Mouse (Mus musculus) embryonic facial prominence, embryonic 15.5 days (tissue): ENCODE measurements at regions not wholly inside any gene's neighbourhood (a gene's known extent, or its start where the extent isn't known, plus 50 kb on each side); places are given as distances from the start of the nearest gene placed in this dataset.

Experiments
- ATAC-seq: fragments of 200-750 bp; cut with Nextera tagmentation; 2 replicates; pipeline ENCODE4 v1.8.0; 2017; ENCODE audit warnings: low read depth, moderate TSS enrichment; ENCODE audit not compliant: insufficient number of reproducible peaks, low FRiP score, low TSS enrichment
- H3K27ac ChIP-seq: fragments of 300-500 bp; sonication (generic); replicated peaks from 2 replicates; pipeline ENCODE4 v1.5.1; 2015; ENCODE audit warnings: mild to moderate bottlenecking, inconsistent platforms
- H3K27me3 ChIP-seq: fragments of 300-500 bp; sonication (generic); 2 replicates; pipeline ENCODE4 v1.6.1; 2015; ENCODE audit warnings: inconsistent platforms
- H3K36me3 ChIP-seq: fragments of 300-500 bp; sonication (generic); 2 replicates; pipeline ENCODE4 v1.6.1; 2015; ENCODE audit warnings: mild to moderate bottlenecking, inconsistent platforms
- H3K4me1 ChIP-seq: fragments of 300-500 bp; sonication (generic); 2 replicates; pipeline ENCODE4 v1.6.1; 2015; ENCODE audit warnings: inconsistent platforms
- H3K4me2 ChIP-seq: fragments of 300-500 bp; sonication (generic); replicated peaks from 2 replicates; pipeline ENCODE4 v1.6.1; 2015; ENCODE audit warnings: mild to moderate bottlenecking, inconsistent platforms
- H3K4me3 ChIP-seq: fragments of 300-500 bp; sonication (generic); replicated peaks from 2 replicates; pipeline ENCODE4 v1.5.1; 2015; ENCODE audit warnings: mild to moderate bottlenecking, inconsistent platforms
- H3K9ac ChIP-seq: fragments of 300-500 bp; sonication (generic); 2 replicates; pipeline ENCODE4 v1.6.1; 2015; ENCODE audit warnings: inconsistent platforms
- H3K9me3 ChIP-seq: fragments of 300-500 bp; sonication (generic); replicated peaks from 2 replicates; pipeline ENCODE4 v1.6.1; 2016; ENCODE audit warnings: inconsistent platforms
- WGBS: fragments of 180-500 bp; shearing (Covaris S2); methylation state at CpG from one replicate; pipeline ENCODE4 v1.1.7; 2015; 5-methylcytosine and 5-hydroxymethylcytosine counted together

GRCm38 (mm10) chr11:32941331-32942009, 117.1 kb upstream of the Smim23 start:
- WGBS: 63% methylated on average over 5 of the region's 5 CpGs
- no peaks in the 10 kb centered on the region for H3K36me3 ChIP-seq
- H3K4me1 ChIP-seq: peaks cover 3% of the 10 kb centered on the region; the same call in 1 of the 2 replicates
- no peak overlapping the region for H3K27ac ChIP-seq
- no peaks in the 10 kb centered on the region for H3K9me3 ChIP-seq
- no peak overlapping the region for H3K9ac ChIP-seq
- H3K4me2 ChIP-seq: no peak overlapping the region
- ATAC-seq: no peak
- H3K4me3 ChIP-seq: no peak overlapping the region
- no peaks in the 10 kb centered on the region for H3K27me3 ChIP-seq

- H3K9ac ChIP-seq: no peak overlapping the region
- no peak overlapping the region for H3K4me3 ChIP-seq
- no peak for ATAC-seq
- H3K27me3 ChIP-seq: peaks cover 5% of the 10 kb centered on the region; the same call in 1 of the 2 replicates
- no peak overlapping the region for H3K27ac ChIP-seq
- H3K4me1 ChIP-seq: peaks cover 3% of the 10 kb centered on the region; the same call in 1 of the 2 replicates
- WGBS: 88% methylated on average over 1 of the region's 1 CpGs
- no peak overlapping the region for H3K4me2 ChIP-seq
- H3K9me3 ChIP-seq: no peaks in the 10 kb centered on the region
- no peaks in the 10 kb centered on the region for H3K36me3 ChIP-seq
Observed at GRCm38 (mm10) chr11:32939102-32939501, 114.7 kb upstream of the Smim23 start.

GRCm38 (mm10) chr11:32937167-32937566, 112.8 kb upstream of the Smim23 start:
- no peak overlapping the region for H3K4me3 ChIP-seq
- H3K27ac ChIP-seq: no peak overlapping the region
- no peak overlapping the region for H3K9ac ChIP-seq
- ATAC-seq: no peak
- peaks cover 3% of the 10 kb centered on the region; the same call in 1 of the 2 replicates for H3K4me1 ChIP-seq
- WGBS: 50% methylated on average over 1 of the region's 1 CpGs
- H3K9me3 ChIP-seq: no peaks in the 10 kb centered on the region
- H3K27me3 ChIP-seq: peaks cover 5% of the 10 kb centered on the region; the same call in 1 of the 2 replicates
- H3K36me3 ChIP-seq: no peaks in the 10 kb centered on the region
- no peak overlapping the region for H3K4me2 ChIP-seq

- Histone ChIP-seq H3K36me3 (no peaks in the 10 kb centered on the region), H3K4me3 (no peak overlapping the region), H3K27me3 (peaks cover 5% of the 10 kb centered on the region; the same call in 1 of the 2 replicates), H3K4me1 (peaks cover 14% of the 10 kb centered on the region), H3K9me3 (no peaks in the 10 kb centered on the region), H3K4me2 (no peak overlapping the region), H3K27ac (no peak overlapping the region), H3K9ac (no peak overlapping the region)
- ATAC-seq: no peak
- 26% methylated on average over 9 of the region's 9 CpGs for WGBS
Observed at GRCm38 (mm10) chr11:32931928-32932327, 107.5 kb upstream of the Smim23 start.

- H3K4me1 ChIP-seq: peaks cover 19% of the 10 kb centered on the region
- H3K27me3 ChIP-seq: peaks cover 5% of the 10 kb centered on the region; the same call in 1 of the 2 replicates
- ATAC-seq: peak; percentile 43; the same call in 1 of the 2 replicates
- H3K36me3 ChIP-seq: no peaks in the 10 kb centered on the region
- no peak overlapping the region for H3K9ac ChIP-seq
- H3K9me3 ChIP-seq: no peaks in the 10 kb centered on the region
- H3K27ac ChIP-seq: no peak overlapping the region
- H3K4me2 ChIP-seq: peak overlapping the region; percentile 21; the same call in 1 of the 2 replicates
- WGBS: 10% methylated on average over 14 of the region's 14 CpGs
- H3K4me3 ChIP-seq: no peak overlapping the region
Observed at GRCm38 (mm10) chr11:32931018-32931417, 106.6 kb upstream of the Smim23 start.

GRCm38 (mm10) chr11:32928837-32929236, 104.4 kb upstream of the Smim23 start:
- no peak overlapping the region for H3K4me3 ChIP-seq
- no peak overlapping the region for H3K27ac ChIP-seq
- 42% methylated on average over 2 of the region's 2 CpGs for WGBS
- H3K27me3 ChIP-seq: no peaks in the 10 kb centered on the region
- no peak overlapping the region for H3K4me2 ChIP-seq
- no peak for ATAC-seq
- no peak overlapping the region for H3K9ac ChIP-seq
- peaks cover 37% of the 10 kb centered on the region for H3K4me1 ChIP-seq
- no peaks in the 10 kb centered on the region for H3K9me3 ChIP-seq
- H3K36me3 ChIP-seq: no peaks in the 10 kb centered on the region

- no peaks in the 10 kb centered on the region for H3K27me3 ChIP-seq
- H3K9ac ChIP-seq: no peak overlapping the region
- peak overlapping the region; percentile 54 for H3K4me2 ChIP-seq
- peak overlapping the region; percentile 91 for H3K27ac ChIP-seq
- peak; percentile 87 for ATAC-seq
- H3K9me3 ChIP-seq: no peaks in the 10 kb centered on the region
- H3K4me1 ChIP-seq: peaks cover 42% of the 10 kb centered on the region
- peak overlapping the region; percentile 20 for H3K4me3 ChIP-seq
- WGBS: 3% methylated on average over 33 of the region's 33 CpGs
- no peaks in the 10 kb centered on the region for H3K36me3 ChIP-seq
Observed at GRCm38 (mm10) chr11:32925421-32926271, 101.2 kb upstream of the Smim23 start.

GRCm38 (mm10) chr11:32924932-32925331, 100.5 kb upstream of the Smim23 start:
- peak; percentile 42; the same call in 1 of the 2 replicates for ATAC-seq
- no peak overlapping the region for H3K9ac ChIP-seq
- H3K4me2 ChIP-seq: peak overlapping the region; percentile 54
- H3K36me3 ChIP-seq: no peaks in the 10 kb centered on the region
- no peaks in the 10 kb centered on the region for H3K9me3 ChIP-seq
- H3K27me3 ChIP-seq: no peaks in the 10 kb centered on the region
- H3K4me3 ChIP-seq: no peak overlapping the region
- 48% methylated on average over 7 of the region's 7 CpGs for WGBS
- H3K27ac ChIP-seq: peak overlapping the region; percentile 91
- H3K4me1 ChIP-seq: peaks cover 37% of the 10 kb centered on the region

GRCm38 (mm10) chr11:32913071-32913470, 88.7 kb upstream of the Smim23 start:
- 65% methylated on average over 3 of the region's 3 CpGs for WGBS
- Histone ChIP-seq H3K36me3 (no peaks in the 10 kb centered on the region), H3K9ac (no peak overlapping the region), H3K4me2 (no peak overlapping the region), H3K4me1 (peaks cover 4% of the 10 kb centered on the region), H3K27ac (no peak overlapping the region), H3K9me3 (no peaks in the 10 kb centered on the region), H3K4me3 (no peak overlapping the region), H3K27me3 (no peaks in the 10 kb centered on the region)
- ATAC-seq: no peak

GRCm38 (mm10) chr11:32911791-32912190, 87.4 kb upstream of the Smim23 start:
- 88% methylated on average over 4 of the region's 4 CpGs for WGBS
- H3K4me3 ChIP-seq: no peak overlapping the region
- no peaks in the 10 kb centered on the region for H3K27me3 ChIP-seq
- H3K4me1 ChIP-seq: peaks cover 11% of the 10 kb centered on the region
- no peak overlapping the region for H3K27ac ChIP-seq
- no peak overlapping the region for H3K9ac ChIP-seq
- ATAC-seq: no peak
- no peaks in the 10 kb centered on the region for H3K36me3 ChIP-seq
- H3K4me2 ChIP-seq: no peak overlapping the region
- H3K9me3 ChIP-seq: no peaks in the 10 kb centered on the region

- Histone ChIP-seq H3K27ac (no peak overlapping the region), H3K4me1 (peaks cover 11% of the 10 kb centered on the region), H3K36me3 (no peaks in the 10 kb centered on the region), H3K27me3 (peaks cover 3% of the 10 kb centered on the region; the same call in 1 of the 2 replicates), H3K4me2 (no peak overlapping the region), H3K4me3 (no peak overlapping the region), H3K9me3 (no peaks in the 10 kb centered on the region), H3K9ac (no peak overlapping the region)
- 46% methylated on average over 14 of the region's 14 CpGs for WGBS
- no peak for ATAC-seq
Observed at GRCm38 (mm10) chr11:32908723-32909411, 84.5 kb upstream of the Smim23 start.
